Comparison of ENCODE assay signal across 22 mouse cellular contexts in genomic region chr11:90783537-90783936, GRCm38 (mm10).
DNase-seq lines count a peak whose midpoint lies in the region; ATAC-seq lines count a peak whose summit lies in the region.
"Had no signal": no experiment of that assay in that cellular context is flagged by ENCODE, and none has a peak within 500 bp of the region (broad histone marks: within the 10 kb centered on the region; RNA-seq: fewer than 3 reads in every experiment).

No protein-coding gene starts in this region.

- DNase-seq in heart, embryonic 10.5 days (ENCODE audit: low spot score) = no peak
- DNase-seq in heart, adult 8-10 months (ENCODE audit: low spot score) = no peak
- DNase-seq in heart, postnatal 10 days = no peak
- no peak for DNase-seq in limb, embryonic 11.5 days (ENCODE audit: low spot score)
- no peak for DNase-seq in limb, embryonic 10.5 days (ENCODE audit: low spot score)
- no peak for DNase-seq in urinary bladder, postnatal 25 days (ENCODE audit: low spot score)
- DNase-seq: B cell, adult 2 months; gastrocnemius, postnatal 14 days; heart, adult 11 months; kidney, adult 11 months; thymus, adult 18-20 months; thymus, postnatal 36 days had no signal

- no peaks in the 10 kb centered on the region for H3K27me3 ChIP-seq in heart, embryonic 10.5 days (ENCODE audit: insufficient read depth, poor library complexity, severe bottlenecking)
- no peaks in the 10 kb centered on the region for H3K27me3 ChIP-seq in heart, embryonic 16.5 days (ENCODE audit: control insufficient read depth, insufficient read depth, low read length)
- no peaks in the 10 kb centered on the region for H3K27me3 ChIP-seq in limb, embryonic 11.5 days (ENCODE audit: control insufficient read depth, insufficient read depth, low read length)
- H3K27me3 ChIP-seq in limb, embryonic 10.5 days (ENCODE audit: low read depth, poor library complexity, severe bottlenecking) = no peaks in the 10 kb centered on the region
- H3K27me3 ChIP-seq in limb, embryonic 12.5 days = no peaks in the 10 kb centered on the region
- H3K27me3 ChIP-seq: CH12.LX; embryonic facial prominence, embryonic 12.5 days; forebrain, embryonic 15.5 days; hindbrain, embryonic 13.5 days; midbrain, embryonic 12.5 days; Patski had no signal

- 54% methylated on average over 8 of the region's 8 CpGs for WGBS in heart, embryonic 10.5 days
- 51% methylated on average over 8 of the region's 8 CpGs for WGBS in heart, embryonic 16.5 days
- WGBS in limb, embryonic 11.5 days = 88% methylated on average over 8 of the region's 8 CpGs
- 93% methylated on average over 8 of the region's 8 CpGs for WGBS in limb, embryonic 10.5 days
- 86% methylated on average over 8 of the region's 8 CpGs for WGBS in limb, embryonic 12.5 days

- H3K9me3 ChIP-seq in heart, embryonic 10.5 days = no peaks in the 10 kb centered on the region
- H3K9me3 ChIP-seq in heart, embryonic 16.5 days (replicated peaks; ENCODE audit: control insufficient read depth, low read length) = no peaks in the 10 kb centered on the region
- H3K9me3 ChIP-seq in limb, embryonic 11.5 days (ENCODE audit: control insufficient read depth, low read length) = no peaks in the 10 kb centered on the region
- no peaks in the 10 kb centered on the region for H3K9me3 ChIP-seq in limb, embryonic 10.5 days (replicated peaks)
- H3K9me3 ChIP-seq in limb, embryonic 12.5 days = no peaks in the 10 kb centered on the region
- H3K9me3 ChIP-seq: embryonic facial prominence, embryonic 12.5 days; forebrain, embryonic 15.5 days; G1E; hindbrain, embryonic 13.5 days; midbrain, embryonic 12.5 days had no signal

- peak overlapping the region; percentile 12; the same call in 1 of the 2 replicates for H3K4me3 ChIP-seq in heart, embryonic 10.5 days
- H3K4me3 ChIP-seq in heart, embryonic 16.5 days (ENCODE audit: low read length) = no peak overlapping the region
- H3K4me3 ChIP-seq in limb, embryonic 11.5 days (ENCODE audit: low read depth, low read length) = no peak overlapping the region
- no peak overlapping the region for H3K4me3 ChIP-seq in limb, embryonic 10.5 days
- H3K4me3 ChIP-seq in limb, embryonic 12.5 days (replicated peaks) = no peak overlapping the region
- H3K4me3 ChIP-seq: embryonic facial prominence, embryonic 12.5 days; forebrain, embryonic 15.5 days; hindbrain, embryonic 13.5 days; midbrain, embryonic 12.5 days had no signal

- no peaks in the 10 kb centered on the region for H3K36me3 ChIP-seq in heart, embryonic 10.5 days
- H3K36me3 ChIP-seq in heart, embryonic 16.5 days (ENCODE audit: control insufficient read depth, insufficient read depth) = no peaks in the 10 kb centered on the region
- H3K36me3 ChIP-seq in limb, embryonic 11.5 days (ENCODE audit: control insufficient read depth, insufficient read depth, low read length) = no peaks in the 10 kb centered on the region
- no peaks in the 10 kb centered on the region for H3K36me3 ChIP-seq in limb, embryonic 10.5 days
- H3K36me3 ChIP-seq in limb, embryonic 12.5 days = no peaks in the 10 kb centered on the region
- H3K36me3 ChIP-seq: embryonic facial prominence, embryonic 12.5 days; forebrain, embryonic 15.5 days; G1E; hindbrain, embryonic 13.5 days; midbrain, embryonic 12.5 days had no signal

- intact Hi-C loops in heart, postnatal 10 days (cut with DNase I) = no loop called here

- H3K9ac ChIP-seq in heart, embryonic 16.5 days (ENCODE audit: low read length) = no peak overlapping the region
- H3K9ac ChIP-seq in limb, embryonic 11.5 days (ENCODE audit: low read length) = no peak overlapping the region
- no peak overlapping the region for H3K9ac ChIP-seq in limb, embryonic 12.5 days (replicated peaks)
- H3K9ac ChIP-seq: embryonic facial prominence, embryonic 12.5 days; forebrain, embryonic 15.5 days; hindbrain, embryonic 13.5 days; lung, embryonic 14.5 days; midbrain, embryonic 12.5 days had no signal

- peak overlapping the region; percentile 23; the same call in 1 of the 2 replicates for H3K4me2 ChIP-seq in heart, embryonic 16.5 days (ENCODE audit: low read depth, low read length)
- H3K4me2 ChIP-seq in limb, embryonic 11.5 days (ENCODE audit: low read depth, severe bottlenecking) = no peak overlapping the region
- H3K4me2 ChIP-seq in limb, embryonic 12.5 days = no peak overlapping the region
- H3K4me2 ChIP-seq: embryonic facial prominence, embryonic 12.5 days; forebrain, embryonic 15.5 days; hindbrain, embryonic 13.5 days; lung, embryonic 14.5 days; midbrain, embryonic 12.5 days had no signal

- peaks cover 6% of the 10 kb centered on the region; the same call in 1 of the 2 replicates for H3K4me1 ChIP-seq in heart, embryonic 10.5 days
- H3K4me1 ChIP-seq in heart, embryonic 16.5 days (ENCODE audit: control insufficient read depth, insufficient read depth, low read length) = peaks cover 2% of the 10 kb centered on the region; the same call in 1 of the 2 replicates
- H3K4me1 ChIP-seq in limb, embryonic 11.5 days (ENCODE audit: control insufficient read depth, insufficient read depth, low read length) = no peaks in the 10 kb centered on the region
- no peaks in the 10 kb centered on the region for H3K4me1 ChIP-seq in limb, embryonic 10.5 days
- no peaks in the 10 kb centered on the region for H3K4me1 ChIP-seq in limb, embryonic 12.5 days (replicated peaks)
- H3K4me1 ChIP-seq: embryonic facial prominence, embryonic 12.5 days; forebrain, embryonic 15.5 days; hindbrain, embryonic 13.5 days; midbrain, embryonic 12.5 days had no signal

- ATAC-seq in heart, embryonic 16.5 days (replicated peaks; ENCODE audit: extremely low read depth, insufficient read depth, low FRiP score) = no peak
- ATAC-seq in limb, embryonic 11.5 days (ENCODE audit: insufficient number of reproducible peaks, low FRiP score, low TSS enrichment, low read depth) = 0 out of 2 replicates have a peak, but pooled peaks have one; percentile 48
- peak; percentile 52; the same call in 1 of the 2 replicates for ATAC-seq in limb, embryonic 12.5 days (ENCODE audit: insufficient number of reproducible peaks, insufficient read depth, low FRiP score, low TSS enrichment, low read depth)
- ATAC-seq: forebrain, embryonic 15.5 days; Patski had no signal

- no peak overlapping the region for H3K27ac ChIP-seq in heart, embryonic 10.5 days
- no peak overlapping the region for H3K27ac ChIP-seq in heart, embryonic 16.5 days (ENCODE audit: low read length)
- H3K27ac ChIP-seq in limb, embryonic 11.5 days (replicated peaks; ENCODE audit: low read depth, low read length) = no peak overlapping the region
- no peak overlapping the region for H3K27ac ChIP-seq in limb, embryonic 10.5 days
- no peak overlapping the region for H3K27ac ChIP-seq in limb, embryonic 12.5 days
- H3K27ac ChIP-seq: embryonic facial prominence, embryonic 12.5 days; forebrain, embryonic 15.5 days; hindbrain, embryonic 13.5 days; midbrain, embryonic 12.5 days had no signal
